Mouse (Mus musculus) liver, postnatal 0 days (tissue): ENCODE measurements at regions not wholly inside any gene's neighbourhood (a gene's known extent, or its start where the extent isn't known, plus 50 kb on each side); places are given as distances from the start of the nearest gene placed in this dataset.
A peak's percentile ranks its signal among the peaks of the same experiment; 100 is the strongest.

ENCODE experiments used
- ATAC-seq: fragments of 200-750 bp; cut with Nextera tagmentation; 2 replicates; pipeline ENCODE4 v1.8.0; 2017; ENCODE audit warnings: mild to moderate bottlenecking, moderate library complexity
- DNase-seq: peaks from one replicate; pipeline ENCODE4 v3.0.0-alpha.2; 2016
- H3K27ac ChIP-seq: fragments of 300-500 bp; sonication (generic); 2 replicates; pipeline ENCODE4 v1.5.1; 2014; ENCODE audit warnings: antibody characterized with exemption, moderate library complexity, mild to moderate bottlenecking, low read depth
- H3K27me3 ChIP-seq: fragments of 300-500 bp; sonication (generic); 2 replicates; pipeline ENCODE4 v1.6.1; 2014; ENCODE audit warnings: low read length, control low read depth, mixed read lengths; ENCODE audit not compliant: insufficient read depth
- H3K36me3 ChIP-seq: fragments of 300-500 bp; sonication (generic); replicated peaks from 2 replicates; pipeline ENCODE4 v1.6.1; 2014; ENCODE audit warnings: mild to moderate bottlenecking, control low read depth, low read length, moderate library complexity, mixed read lengths; ENCODE audit not compliant: insufficient read depth
- H3K4me1 ChIP-seq: fragments of 300-500 bp; sonication (generic); 2 replicates; pipeline ENCODE4 v1.6.1; 2014; ENCODE audit warnings: antibody characterized with exemption, mild to moderate bottlenecking, control low read depth; ENCODE audit not compliant: insufficient read depth
- H3K4me2 ChIP-seq: fragments of 300-500 bp; sonication (generic); 2 replicates; pipeline ENCODE4 v1.6.1; 2014; ENCODE audit warnings: low read depth, mild to moderate bottlenecking, low read length, moderate library complexity, mixed read lengths
- H3K4me3 ChIP-seq: fragments of 300-500 bp; sonication (generic); 2 replicates; pipeline ENCODE4 v1.5.1; 2014; ENCODE audit warnings: low read depth, low read length
- H3K9ac ChIP-seq: fragments of 300-500 bp; sonication (generic); replicated peaks from 2 replicates; pipeline ENCODE4 v1.6.1; 2014; ENCODE audit warnings: mild to moderate bottlenecking, moderate library complexity
- H3K9me3 ChIP-seq: fragments of 300-500 bp; sonication (generic); 2 replicates; pipeline ENCODE4 v1.6.1; 2016; ENCODE audit warnings: mild to moderate bottlenecking, control low read depth, low read length, mixed read lengths
- CTCF ChIP-seq: sonication (generic); IDR thresholded peaks from 2 replicates; pipeline ENCODE4 v1.5.1; 2016; ENCODE audit warnings: antibody characterized with exemption, low read depth
- EP300 ChIP-seq: IDR thresholded peaks from 2 replicates; pipeline ENCODE4 v1.6.1; 2016; ENCODE audit warnings: antibody characterized with exemption, low read depth, mild to moderate bottlenecking
- WGBS: fragments of 180-500 bp; shearing (Covaris S2); extraction: QIAGEN DNeasy Blood & Tissue Kit; methylation state at CpG from one replicate; pipeline ENCODE4 v1.1.7; 2014; ENCODE audit not compliant: insufficient replicate concordance; 5-methylcytosine and 5-hydroxymethylcytosine counted together

- no peaks in the 10 kb centered on the region for H3K36me3 ChIP-seq
- H3K27me3 ChIP-seq = no peaks in the 10 kb centered on the region
- no peak overlapping the region for H3K4me2 ChIP-seq
- H3K4me3 ChIP-seq = no peak overlapping the region
- peaks cover 2% of the 10 kb centered on the region; the same call in 1 of the 2 replicates for H3K4me1 ChIP-seq
- no peak overlapping the region for H3K9ac ChIP-seq
- no peak overlapping the region for H3K27ac ChIP-seq
- ATAC-seq (no peak), DNase-seq (no peak)
- 69% methylated on average over 4 of the region's 4 CpGs for WGBS
- H3K9me3 ChIP-seq = no peaks in the 10 kb centered on the region
- TF ChIP-seq CTCF (no peak), EP300 (no peak)
These were observed 80.3 kb upstream of the Tab2 start for GRCm38 (mm10) chr10:8036293-8036692.

GRCm38 (mm10) chr10:8035310-8035709 is 79.3 kb upstream of the Tab2 start:
- Histone ChIP-seq H3K9me3 (no peaks in the 10 kb centered on the region), H3K36me3 (no peaks in the 10 kb centered on the region), H3K4me3 (no peak overlapping the region), H3K9ac (no peak overlapping the region), H3K27ac (no peak overlapping the region), H3K4me2 (no peak overlapping the region), H3K27me3 (no peaks in the 10 kb centered on the region), H3K4me1 (peaks cover 2% of the 10 kb centered on the region; the same call in 1 of the 2 replicates)
- DNase-seq = no peak
- ATAC-seq = no peak
- TF ChIP-seq EP300 = no peak
- TF ChIP-seq CTCF = no peak
- 67% methylated on average over 1 of the region's 1 CpGs for WGBS

GRCm38 (mm10) chr10:8032203-8032602 is 76.2 kb upstream of the Tab2 start:
- WGBS = 56% methylated on average over 1 of the region's 1 CpGs
- Histone ChIP-seq H3K4me2 (no peak overlapping the region), H3K4me3 (no peak overlapping the region), H3K27ac (no peak overlapping the region), H3K27me3 (no peaks in the 10 kb centered on the region), H3K9ac (no peak overlapping the region), H3K9me3 (no peaks in the 10 kb centered on the region), H3K4me1 (peaks cover 10% of the 10 kb centered on the region), H3K36me3 (no peaks in the 10 kb centered on the region)
- ATAC-seq (no peak), DNase-seq (no peak)
- TF ChIP-seq EP300 = no peak
- TF ChIP-seq CTCF = no peak

- 46% methylated on average over 2 of the region's 2 CpGs for WGBS
- Histone ChIP-seq H3K27me3 (no peaks in the 10 kb centered on the region), H3K27ac (no peak overlapping the region), H3K4me1 (peaks cover 13% of the 10 kb centered on the region), H3K9ac (no peak overlapping the region), H3K36me3 (no peaks in the 10 kb centered on the region), H3K4me2 (no peak overlapping the region), H3K9me3 (no peaks in the 10 kb centered on the region), H3K4me3 (no peak overlapping the region)
- TF ChIP-seq EP300 (no peak), CTCF (no peak)
- no peak for ATAC-seq
- DNase-seq = peak; percentile 29
These were observed 72.8 kb upstream of the Tab2 start for GRCm38 (mm10) chr10:8028840-8029239.

- Histone ChIP-seq H3K36me3 (no peaks in the 10 kb centered on the region), H3K27ac (no peak overlapping the region), H3K4me3 (no peak overlapping the region), H3K9ac (no peak overlapping the region), H3K4me1 (peaks cover 14% of the 10 kb centered on the region), H3K9me3 (no peaks in the 10 kb centered on the region), H3K4me2 (no peak overlapping the region), H3K27me3 (no peaks in the 10 kb centered on the region)
- no peak for TF ChIP-seq CTCF
- no peak for TF ChIP-seq EP300
- ATAC-seq (no peak), DNase-seq (no peak)
- WGBS = 50% methylated on average over 6 of the region's 6 CpGs
These were observed 71.0 kb upstream of the Tab2 start for GRCm38 (mm10) chr10:8027023-8027422.

GRCm38 (mm10) chr10:8023741-8024140 is 67.7 kb upstream of the Tab2 start:
- DNase-seq (no peak), ATAC-seq (no peak)
- no peaks in the 10 kb centered on the region for H3K36me3 ChIP-seq
- H3K4me3 ChIP-seq = no peak overlapping the region
- peaks cover 22% of the 10 kb centered on the region for H3K4me1 ChIP-seq
- H3K27ac ChIP-seq = no peak overlapping the region
- H3K9ac ChIP-seq = no peak overlapping the region
- TF ChIP-seq CTCF (no peak), EP300 (no peak)
- H3K9me3 ChIP-seq = no peaks in the 10 kb centered on the region
- 84% methylated on average over 2 of the region's 2 CpGs for WGBS
- H3K27me3 ChIP-seq = no peaks in the 10 kb centered on the region
- H3K4me2 ChIP-seq = no peak overlapping the region

- Histone ChIP-seq H3K4me3 (no peak overlapping the region), H3K27ac (no peak overlapping the region), H3K4me2 (no peak overlapping the region), H3K36me3 (no peaks in the 10 kb centered on the region), H3K9me3 (no peaks in the 10 kb centered on the region), H3K27me3 (no peaks in the 10 kb centered on the region), H3K4me1 (peaks cover 13% of the 10 kb centered on the region), H3K9ac (no peak overlapping the region)
- 61% methylated on average over 1 of the region's 1 CpGs for WGBS
- no peak for DNase-seq
- no peak for TF ChIP-seq EP300
- TF ChIP-seq CTCF = no peak
- no peak for ATAC-seq
These were observed 65.9 kb upstream of the Tab2 start for GRCm38 (mm10) chr10:8021971-8022370.
